Mouse (Mus musculus) urinary bladder, postnatal 10 days (tissue): Measurements from ENCODE around the gene B4galnt2.
A peak's percentile ranks its signal among the peaks of the same experiment; 100 is the strongest.

Experiments
- DNase-seq: peaks from one replicate; pipeline ENCODE4 v3.0.0; 2022; ENCODE audit warnings: low spot score

Gene B4galnt2

GRCm38 (mm10) chr11:95826317-95827167, 88.1 kb downstream of the B4galnt2 start:
- DNase-seq: no peak

GRCm38 (mm10) chr11:95825625-95826024, 89.1 kb downstream of the B4galnt2 start:
- DNase-seq: no peak

GRCm38 (mm10) chr11:95824877-95825243, 89.8 kb downstream of the B4galnt2 start:
- no peak for DNase-seq

- DNase-seq: peak; percentile 75
Measured at GRCm38 (mm10) chr11:95824071-95824876, 90.4 kb downstream of the B4galnt2 start, which contains the start of gene Phospho1. Phospho1 (plus strand) TSS chr11:95824499.

- no peak for DNase-seq
Measured at GRCm38 (mm10) chr11:95822437-95822836, 92.3 kb downstream of the B4galnt2 start.

GRCm38 (mm10) chr11:95821511-95821910, 93.2 kb downstream of the B4galnt2 start:
- no peak for DNase-seq

- no peak for DNase-seq
Measured at GRCm38 (mm10) chr11:95819138-95819537, 95.6 kb downstream of the B4galnt2 start.
